Mouse (Mus musculus): ENCODE measurements around the gene Pgd.

The Pgd gene

GRCm38 (mm10) chr4:149166957-149167611 is 513 bp upstream of the Pgd start:
- peak; percentile 45 for DNase-seq

GRCm38 (mm10) chr4:149164150-149164549 is 2.4 kb downstream of the Pgd start:
- no peak for DNase-seq

- no peak for DNase-seq
Measured at GRCm38 (mm10) chr4:149163196-149163595, 3.4 kb downstream of the Pgd start.

GRCm38 (mm10) chr4:149161166-149161565 is 5.4 kb downstream of the Pgd start:
- no peak for DNase-seq

GRCm38 (mm10) chr4:149159891-149160290 is 6.7 kb downstream of the Pgd start:
- no peak for DNase-seq

- no peak for DNase-seq
Measured at GRCm38 (mm10) chr4:149159203-149159602, 7.4 kb downstream of the Pgd start.

GRCm38 (mm10) chr4:149157415-149157973 is 9.1 kb downstream of the Pgd start:
- no peak for DNase-seq

GRCm38 (mm10) chr4:149155711-149156110 is 10.9 kb downstream of the Pgd start:
- DNase-seq = no peak

- no peak for DNase-seq
Measured at GRCm38 (mm10) chr4:149154859-149155258, 11.7 kb downstream of the Pgd start.

GRCm38 (mm10) chr4:149150721-149151120 is 15.8 kb downstream of the Pgd start:
- DNase-seq = no peak

- no peak for DNase-seq
Measured at GRCm38 (mm10) chr4:149150256-149150655, 16.3 kb downstream of the Pgd start.

- DNase-seq = no peak
Measured at GRCm38 (mm10) chr4:149149611-149150010, 17.0 kb downstream of the Pgd start.

GRCm38 (mm10) chr4:149149196-149149595 is 17.4 kb downstream of the Pgd start:
- DNase-seq = no peak

- DNase-seq = no peak
Measured at GRCm38 (mm10) chr4:149148084-149148483, 18.5 kb downstream of the Pgd start.

- no peak for DNase-seq
Measured at GRCm38 (mm10) chr4:149147528-149147927, 19.0 kb downstream of the Pgd start.

GRCm38 (mm10) chr4:149145151-149145550 is 21.4 kb downstream of the Pgd start:
- no peak for DNase-seq

- peak; percentile 86 for DNase-seq
Measured at GRCm38 (mm10) chr4:149144459-149144858, 22.1 kb downstream of the Pgd start.

GRCm38 (mm10) chr4:149143594-149143993 is 23.0 kb downstream of the Pgd start:
- DNase-seq = peak; percentile 28

- DNase-seq = no peak
Measured at GRCm38 (mm10) chr4:149138515-149138914, 28.1 kb downstream of the Pgd start.

GRCm38 (mm10) chr4:149136982-149137770 is 29.4 kb downstream of the Pgd start, which contains the start of gene Cenps:
TSS of gene Cenps (minus strand) at chr4:149137629.
- DNase-seq = peak; percentile 89

GRCm38 (mm10) chr4:149136116-149136850 is 30.3 kb downstream of the Pgd start:
- no peak for DNase-seq

- no peak for DNase-seq
Measured at GRCm38 (mm10) chr4:149133395-149133794, 33.2 kb downstream of the Pgd start.
